Mouse (Mus musculus): ENCODE results near the gene Luzp1.

Gene Luzp1

DNA sequence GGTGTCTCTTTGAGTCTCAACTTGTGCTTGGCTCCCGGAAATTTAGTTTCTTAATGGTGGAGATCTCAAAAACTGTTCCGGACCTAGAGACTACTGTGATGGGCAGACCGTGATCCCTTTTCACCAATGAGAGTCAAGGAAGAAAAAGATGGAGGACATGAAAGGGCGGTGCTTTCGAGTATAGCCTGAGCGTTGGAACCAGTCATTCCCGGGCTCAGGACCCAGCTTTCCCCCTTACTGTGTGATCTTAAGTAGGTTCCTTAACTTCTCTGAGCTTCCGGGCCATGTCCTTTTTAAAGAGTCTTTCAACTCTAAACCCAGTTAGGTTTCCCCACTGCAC is 6.8 kb upstream of the Luzp1 start:
- peak in 1 of 2 experiments; percentile 21 for DNase-seq

DNA sequence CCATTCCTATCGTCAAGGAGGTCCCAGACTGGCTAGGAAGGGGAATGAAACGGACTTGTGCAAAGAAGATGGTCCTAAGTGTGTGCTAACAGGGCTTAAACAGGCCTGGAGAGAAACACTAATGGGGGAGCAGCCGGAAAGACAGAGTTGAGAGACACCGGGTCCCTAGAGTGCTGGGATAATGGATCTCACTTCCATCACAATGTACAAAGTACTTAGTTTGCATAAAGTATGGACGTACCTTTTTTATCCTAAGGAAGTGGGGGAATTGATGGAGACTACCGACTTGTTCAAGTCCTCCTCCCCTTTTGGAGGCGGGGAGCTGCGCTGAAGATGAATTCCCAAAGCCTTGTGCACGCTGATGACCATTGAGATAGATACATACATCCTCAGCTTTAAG is 6.1 kb upstream of the Luzp1 start:
- DNase-seq = no peak

DNA sequence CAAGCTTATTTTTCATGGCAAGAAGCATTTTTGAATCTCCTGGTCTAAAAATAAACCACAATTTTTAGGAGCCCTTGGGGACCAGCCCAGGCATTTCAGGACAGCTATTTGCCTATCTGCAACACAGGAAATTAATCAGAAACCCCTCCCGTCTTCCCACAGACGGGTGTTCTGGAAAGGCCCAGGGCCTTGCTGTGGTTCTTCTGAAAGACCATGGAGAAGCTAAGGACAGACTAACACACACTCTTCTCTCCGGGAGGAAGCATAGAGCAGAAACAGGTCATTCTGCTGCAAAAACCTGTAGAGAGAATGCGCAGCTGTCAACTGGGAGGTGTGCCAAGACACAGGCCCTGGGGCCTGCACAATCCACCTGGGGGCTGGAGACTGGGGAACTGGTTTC is 3.3 kb upstream of the Luzp1 start:
- peak; percentile 36 to 63 for DNase-seq

DNA sequence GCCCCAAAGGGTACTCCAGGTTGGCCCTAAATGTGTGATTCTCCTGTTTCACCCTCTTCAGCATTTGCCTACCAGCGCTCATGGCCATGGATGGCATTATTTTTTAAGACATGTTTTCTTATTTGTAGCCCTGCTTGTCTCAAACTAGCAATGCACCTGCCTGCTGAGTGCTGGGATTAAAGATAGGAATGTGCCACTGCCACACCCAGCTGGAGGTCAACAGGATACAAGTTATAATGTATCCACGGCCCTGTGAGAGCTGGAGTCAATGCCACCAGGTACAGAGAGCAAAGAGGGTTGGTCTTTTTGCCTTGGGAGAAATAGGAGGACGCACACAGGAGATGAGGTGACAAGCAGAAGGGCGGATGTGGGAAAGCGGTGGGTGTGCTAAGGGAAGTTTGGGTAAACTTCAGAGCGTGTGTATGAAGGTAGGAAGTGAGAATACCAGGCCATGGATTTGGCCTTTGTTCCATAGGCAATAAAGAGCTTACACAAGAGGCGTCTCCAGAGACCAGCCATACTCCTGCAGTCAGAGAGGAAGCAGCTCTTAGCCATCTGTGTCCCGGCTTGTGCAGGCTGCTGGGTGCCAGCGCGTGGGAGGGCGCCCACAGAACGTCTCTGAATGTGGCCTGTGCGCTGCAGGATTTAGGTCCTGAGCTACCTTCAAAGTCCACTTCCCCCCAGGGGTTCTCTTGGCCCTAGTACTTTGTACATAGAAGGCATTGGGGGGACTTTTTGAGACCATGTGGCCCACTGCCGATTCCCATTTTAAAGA is 821 bp upstream of the Luzp1 start:
- DNase-seq = peak in 1 of 2 experiments; percentile 26

DNA sequence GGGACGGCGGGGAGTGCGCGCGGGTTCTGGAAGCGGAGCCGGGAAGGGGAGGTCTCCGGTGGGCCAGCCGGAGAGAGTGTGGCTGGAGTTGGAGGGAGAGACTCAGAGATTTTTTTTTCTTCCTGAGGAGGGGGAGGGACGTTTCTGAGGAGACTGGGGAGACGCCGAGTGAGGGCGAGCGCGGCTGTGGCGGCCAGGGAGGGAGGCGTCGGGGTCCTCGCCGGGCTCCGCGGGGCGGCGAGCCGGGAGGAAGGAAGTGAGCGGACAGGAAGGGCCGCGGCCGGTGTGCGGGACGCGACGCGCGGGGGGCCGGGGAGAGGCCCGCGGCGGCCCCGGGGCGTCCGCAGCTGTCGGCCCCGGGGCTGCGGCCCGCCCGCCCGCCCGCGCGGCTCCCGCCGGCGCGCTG is 383 bp downstream of the Luzp1 start:
- DNase-seq = no peak

DNA sequence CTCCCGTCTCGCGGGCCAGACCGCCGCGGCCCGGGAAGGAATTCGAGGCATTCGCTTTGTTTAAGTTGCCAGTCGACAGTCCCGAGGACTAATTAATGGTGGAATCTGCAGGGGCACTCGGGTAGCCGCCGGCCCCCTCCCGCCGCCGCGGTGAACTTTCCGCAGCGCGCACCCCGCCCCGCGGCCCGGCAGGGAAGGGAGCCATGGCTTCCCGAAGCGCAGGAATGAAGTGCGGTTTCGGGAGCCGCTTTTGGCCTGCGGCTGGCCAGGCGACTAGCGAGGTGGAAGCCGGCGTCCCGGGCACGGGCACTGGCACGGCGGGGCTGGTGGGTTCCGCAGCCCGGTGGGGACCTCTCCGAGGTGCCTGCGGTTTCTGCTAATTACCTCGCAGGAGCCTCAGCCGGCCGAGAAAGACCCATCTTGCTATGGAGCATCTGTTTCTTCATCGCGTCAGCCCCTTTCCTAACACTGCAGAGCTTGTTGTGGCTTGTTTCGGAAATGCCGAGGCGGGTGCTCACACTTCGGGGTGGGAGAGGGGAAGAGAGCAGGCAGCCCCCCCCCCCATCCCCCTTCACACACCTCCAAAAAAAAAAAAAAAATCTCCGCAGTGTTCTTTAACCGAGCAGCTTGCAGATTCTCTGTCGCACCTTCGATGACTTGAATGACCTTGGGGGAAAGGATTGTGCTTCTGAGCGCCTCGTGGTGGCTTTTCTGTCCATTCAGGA is 948 bp downstream of the Luzp1 start:
- peak; percentile 69 to 78 for DNase-seq

DNA sequence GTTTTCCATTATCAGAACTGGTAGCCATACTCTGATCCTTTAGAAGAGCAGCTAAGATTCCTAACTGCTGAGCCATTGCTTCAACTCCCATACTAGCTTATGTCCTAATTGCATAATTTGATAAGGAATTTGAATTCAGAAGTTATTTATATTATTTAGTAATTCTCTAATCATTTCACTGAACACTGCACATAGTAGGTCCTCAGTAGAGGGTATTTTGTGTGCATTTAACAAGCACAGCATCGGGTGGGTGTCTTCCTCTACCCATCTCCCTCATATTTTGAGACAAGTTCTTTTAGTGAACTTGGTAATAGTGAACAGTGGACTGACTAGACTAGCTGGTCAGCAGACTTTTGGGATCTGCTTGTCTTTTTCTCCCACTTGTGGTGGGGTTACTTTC is 7.1 kb downstream of the Luzp1 start:
- no peak for DNase-seq

DNA sequence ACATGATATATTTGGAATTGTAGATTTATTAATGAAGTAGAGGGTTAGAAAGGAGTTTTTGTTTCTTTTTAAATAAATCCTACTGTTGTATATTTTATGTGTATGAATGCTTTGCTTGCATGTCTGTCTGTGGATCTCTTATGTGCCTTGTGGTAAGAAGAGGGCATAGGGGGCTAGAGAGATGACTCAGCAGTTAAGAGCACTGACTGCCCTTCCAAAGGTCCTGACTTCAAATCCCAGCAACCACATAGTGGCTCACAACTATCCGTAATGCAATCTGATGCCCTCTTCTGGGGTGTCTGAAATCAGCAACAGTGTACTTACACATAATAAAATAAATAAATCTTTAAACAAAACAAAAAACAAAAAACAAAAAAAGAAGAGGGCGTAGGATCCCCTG is 17.0 kb downstream of the Luzp1 start:
- DNase-seq = no peak

DNA sequence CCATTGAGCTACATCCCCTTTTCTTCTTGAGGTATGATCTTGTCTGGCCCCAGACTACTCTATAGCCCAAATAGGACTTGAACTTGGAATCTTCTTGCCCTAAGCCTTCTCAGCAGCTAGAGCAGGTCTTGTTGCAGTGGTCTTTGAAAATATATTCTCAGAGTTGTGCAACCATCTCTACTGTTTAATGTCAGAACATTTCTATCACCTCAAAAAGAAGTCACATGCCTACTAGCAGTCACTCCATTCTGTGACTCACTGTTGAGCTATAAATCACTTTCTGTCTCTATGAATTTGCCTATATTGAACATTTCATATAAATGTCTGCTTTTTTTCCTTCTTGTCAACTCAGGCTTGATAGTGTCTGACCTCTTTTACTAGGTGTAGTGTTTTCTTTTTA is 26.4 kb downstream of the Luzp1 start:
- no peak for DNase-seq

DNA sequence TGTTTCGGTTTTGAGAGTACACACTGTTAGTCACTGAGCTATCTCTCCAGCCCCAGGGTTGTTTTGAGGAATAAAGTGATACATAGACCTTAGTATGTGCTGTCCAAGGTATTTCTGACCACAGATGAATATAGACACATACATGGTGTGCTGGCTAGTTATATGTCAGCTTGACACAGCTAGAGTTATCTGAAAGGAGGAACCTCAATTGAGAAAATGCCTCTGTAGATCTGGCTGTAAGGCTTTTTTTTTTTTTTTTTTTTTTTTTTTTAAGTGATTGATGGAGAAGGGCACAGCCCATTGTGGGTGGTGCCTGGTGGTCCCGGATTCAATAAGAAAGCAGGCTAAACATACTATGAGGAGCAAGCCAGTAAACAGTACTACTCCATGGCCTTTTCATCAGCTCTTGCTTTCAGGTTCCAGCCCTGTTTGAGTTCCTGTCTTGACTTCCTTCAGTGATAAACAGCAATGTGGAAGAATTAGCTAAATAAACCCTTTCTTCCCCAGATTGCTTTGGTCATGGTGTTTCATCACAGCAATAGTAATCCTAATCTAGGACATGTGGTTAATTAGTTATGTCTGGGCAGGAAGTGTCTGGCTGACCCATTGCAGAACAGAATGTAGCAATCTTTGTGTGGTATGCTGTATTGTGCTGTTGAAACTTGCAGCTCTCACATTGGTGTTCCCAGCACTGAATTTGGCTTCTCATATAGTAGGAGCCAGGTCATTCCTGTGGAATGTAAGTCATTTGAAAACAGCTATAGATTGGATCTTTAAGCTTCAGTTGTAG is 36.1 kb downstream of the Luzp1 start:
- DNase-seq = no peak

DNA sequence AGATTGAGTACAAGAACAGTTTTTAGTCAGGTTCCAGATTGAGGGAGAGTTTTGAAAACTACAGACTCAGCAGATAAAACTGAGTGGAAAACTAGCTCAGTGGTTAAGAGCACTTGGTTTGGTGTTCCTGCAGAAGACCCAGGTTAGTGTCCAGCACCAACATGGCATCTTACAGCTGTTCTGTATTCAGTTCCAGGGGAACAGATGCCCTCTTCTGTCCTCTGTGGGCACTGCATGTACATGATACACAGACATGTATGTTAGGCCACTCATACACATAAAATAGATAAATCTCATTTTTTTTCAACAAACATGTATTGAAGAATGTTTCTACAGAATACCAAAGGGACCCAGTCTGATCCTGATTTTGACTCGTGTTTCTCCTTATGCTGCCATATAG is 40.3 kb downstream of the Luzp1 start:
- peak; percentile 31 to 44 for DNase-seq

DNA sequence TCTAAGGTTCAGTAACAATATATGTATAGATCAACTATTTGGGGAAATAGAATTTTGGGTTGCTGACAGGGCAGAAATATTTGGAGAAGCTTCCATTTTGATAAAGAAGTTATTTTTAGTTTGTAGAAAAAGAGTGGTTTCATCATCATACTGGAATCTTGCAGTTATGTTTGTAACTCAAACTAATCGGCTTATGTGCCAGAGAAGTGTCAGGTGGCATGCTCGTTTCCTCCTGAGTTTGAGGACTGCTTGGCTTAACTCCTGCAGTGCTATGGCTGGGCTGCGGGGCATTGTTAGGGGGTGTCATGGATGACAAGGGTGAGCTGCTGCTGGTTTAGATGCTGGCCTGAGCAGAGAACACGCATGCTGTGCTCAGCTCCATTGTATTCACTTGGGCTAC is 42.1 kb downstream of the Luzp1 start:
- DNase-seq = peak in 1 of 2 experiments; percentile 9

DNA sequence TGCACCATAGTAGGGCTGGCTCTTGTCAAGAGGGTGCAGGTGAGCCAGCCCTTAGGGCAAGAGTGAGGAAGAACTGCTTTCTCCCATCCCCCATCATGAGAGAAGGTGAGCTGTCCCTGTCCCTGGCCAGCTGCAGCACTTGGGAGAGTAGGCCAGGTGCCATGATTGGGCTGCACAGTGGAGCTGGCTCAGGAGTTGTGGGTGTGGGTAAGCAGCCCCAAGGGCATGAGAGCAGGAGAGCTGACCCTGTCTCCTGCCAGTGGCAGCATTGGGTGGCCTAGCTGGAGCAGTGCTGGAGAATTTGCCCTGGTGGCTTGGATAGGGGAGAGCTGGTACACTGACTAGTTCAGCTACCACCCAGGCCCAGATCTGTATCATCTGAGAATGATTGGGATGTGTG is 43.3 kb downstream of the Luzp1 start:
- peak in 1 of 2 experiments; percentile 8 for DNase-seq

DNA sequence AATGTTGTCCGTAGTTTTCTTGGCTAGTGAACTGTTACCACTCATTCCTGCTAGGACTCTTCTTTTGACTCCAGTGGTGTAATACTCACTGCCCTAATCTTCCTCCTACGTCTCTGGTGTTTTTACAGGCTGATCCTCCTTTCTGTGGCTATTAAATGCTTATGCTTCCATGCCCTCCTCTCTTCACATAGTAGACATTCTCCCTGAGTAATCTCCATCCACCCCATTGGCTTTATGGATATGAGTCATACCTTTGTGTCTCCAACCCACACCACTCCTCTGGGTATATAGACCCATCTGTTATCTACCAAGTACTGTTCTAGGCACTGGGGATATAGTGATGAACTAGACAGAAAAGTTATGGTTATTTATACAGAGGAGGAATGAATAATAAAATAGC is 48.6 kb downstream of the Luzp1 start:
- no peak for DNase-seq

DNA sequence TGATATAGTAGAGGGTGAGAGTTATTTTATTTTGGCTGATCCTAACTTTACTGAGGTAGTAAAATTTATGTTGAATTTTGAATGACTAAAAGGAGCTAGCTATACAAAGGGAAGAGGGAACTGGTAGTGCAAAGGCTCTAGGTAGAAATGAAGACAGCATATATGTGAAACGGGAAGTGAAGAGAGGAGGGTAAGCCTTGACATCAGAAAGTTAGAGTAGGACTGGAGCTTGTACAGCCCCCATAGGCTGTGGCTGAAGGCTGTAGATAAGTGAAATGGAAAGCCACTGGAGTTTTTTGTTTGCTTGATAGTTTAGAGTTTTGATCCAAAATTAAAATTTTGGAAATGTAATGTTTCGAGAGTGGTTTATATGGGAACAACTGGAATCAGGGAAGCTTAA is 49.0 kb downstream of the Luzp1 start:
- DNase-seq = no peak

DNA sequence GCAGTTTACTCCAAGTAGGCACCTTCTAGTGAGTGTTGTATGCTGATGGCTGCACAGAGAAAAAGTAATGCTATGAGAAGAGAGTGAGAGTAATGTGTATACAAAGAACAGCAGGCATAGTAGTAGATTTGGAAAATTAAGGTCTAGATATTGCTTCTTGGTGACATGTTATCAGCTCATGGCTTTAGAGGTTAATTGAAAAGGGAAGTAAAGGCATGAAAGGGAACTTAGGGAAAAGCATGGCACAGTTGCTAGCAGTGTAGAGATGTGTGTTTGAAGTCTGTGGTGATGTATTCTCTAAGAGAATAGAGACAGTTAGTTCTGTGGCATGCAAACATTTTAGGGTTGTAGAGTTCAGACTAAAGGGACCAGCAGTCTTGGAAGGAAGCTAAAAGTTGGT is 50.3 kb downstream of the Luzp1 start:
- no peak for DNase-seq

DNA sequence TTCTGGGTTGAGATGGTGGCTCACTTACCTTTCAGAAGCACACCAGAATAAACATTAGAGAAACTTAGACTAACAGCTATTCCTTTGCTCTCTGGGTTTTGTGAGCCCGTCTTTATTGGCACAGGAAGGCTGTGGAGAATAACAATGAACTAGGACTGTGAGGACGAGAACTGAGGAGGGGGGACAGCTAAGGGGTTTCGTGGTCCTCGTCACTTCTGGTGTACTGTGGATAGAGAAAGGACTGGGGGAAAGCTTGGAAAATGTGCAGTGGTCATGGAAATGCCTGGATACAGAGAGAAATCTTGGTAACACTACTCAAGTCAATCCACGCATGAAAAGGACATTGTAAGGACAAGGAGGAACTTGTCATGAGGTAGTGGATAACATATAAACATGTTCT is 52.3 kb downstream of the Luzp1 start:
- no peak for DNase-seq

DNA sequence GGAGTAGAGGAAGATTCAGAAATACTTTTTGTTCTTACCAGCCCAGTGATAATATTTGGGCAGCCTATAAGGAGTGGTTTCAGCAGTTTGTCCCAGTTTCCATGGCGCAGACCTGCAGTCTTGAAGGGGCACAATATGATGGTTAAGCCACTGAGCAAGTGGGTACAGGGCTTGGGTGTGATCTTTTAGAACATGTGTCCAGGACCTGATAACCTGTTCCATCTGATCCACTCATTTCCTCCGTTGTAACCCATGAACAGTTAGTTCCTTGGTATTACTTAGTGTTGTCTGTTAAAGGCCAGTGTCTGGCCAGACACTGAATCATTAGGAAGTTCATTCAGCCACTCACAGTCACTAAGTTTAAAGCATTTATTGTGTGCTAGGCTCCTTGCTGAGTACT is 54.7 kb downstream of the Luzp1 start:
- DNase-seq = no peak

DNA sequence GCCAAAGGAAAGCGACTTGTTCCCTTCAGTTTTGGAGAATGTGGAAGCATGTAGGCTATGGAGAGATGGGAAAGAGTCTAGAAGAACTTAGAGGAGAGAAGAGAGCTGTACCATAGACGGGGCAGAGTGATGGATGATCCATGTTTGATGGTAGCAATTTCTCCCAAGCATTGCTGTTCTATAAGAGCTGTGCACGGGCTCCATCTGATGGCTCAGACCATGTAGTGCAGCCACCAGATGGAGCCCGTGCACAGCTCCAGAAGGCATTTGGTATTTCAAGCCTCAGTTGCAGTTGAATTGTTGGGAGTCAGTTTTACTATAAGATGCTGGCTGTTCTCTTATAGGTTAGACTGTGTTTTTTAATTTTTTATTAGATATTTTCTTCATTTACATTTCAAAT is 56.9 kb downstream of the Luzp1 start:
- peak; percentile 75 to 78 for DNase-seq

DNA sequence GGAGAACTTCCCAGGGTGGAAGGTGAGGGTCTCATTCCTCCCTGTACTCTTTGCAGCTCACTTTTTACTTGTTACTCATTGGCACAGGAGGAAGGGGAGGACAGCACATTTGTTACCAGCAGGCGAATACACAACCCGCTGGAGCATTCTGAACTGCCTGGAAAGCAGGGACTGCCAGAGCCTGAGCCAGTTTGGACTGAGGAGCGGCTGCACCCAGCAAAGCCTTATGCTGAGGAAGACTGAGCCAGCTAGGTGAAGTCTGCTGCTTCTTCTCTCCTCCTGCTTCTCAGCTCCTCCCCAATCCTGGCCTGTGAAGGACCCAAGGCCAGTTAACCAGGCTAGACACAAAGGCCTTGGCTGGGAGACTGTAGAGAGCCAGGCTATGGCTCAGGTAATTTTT is 75.6 kb downstream of the Luzp1 start:
- DNase-seq = no peak

DNA sequence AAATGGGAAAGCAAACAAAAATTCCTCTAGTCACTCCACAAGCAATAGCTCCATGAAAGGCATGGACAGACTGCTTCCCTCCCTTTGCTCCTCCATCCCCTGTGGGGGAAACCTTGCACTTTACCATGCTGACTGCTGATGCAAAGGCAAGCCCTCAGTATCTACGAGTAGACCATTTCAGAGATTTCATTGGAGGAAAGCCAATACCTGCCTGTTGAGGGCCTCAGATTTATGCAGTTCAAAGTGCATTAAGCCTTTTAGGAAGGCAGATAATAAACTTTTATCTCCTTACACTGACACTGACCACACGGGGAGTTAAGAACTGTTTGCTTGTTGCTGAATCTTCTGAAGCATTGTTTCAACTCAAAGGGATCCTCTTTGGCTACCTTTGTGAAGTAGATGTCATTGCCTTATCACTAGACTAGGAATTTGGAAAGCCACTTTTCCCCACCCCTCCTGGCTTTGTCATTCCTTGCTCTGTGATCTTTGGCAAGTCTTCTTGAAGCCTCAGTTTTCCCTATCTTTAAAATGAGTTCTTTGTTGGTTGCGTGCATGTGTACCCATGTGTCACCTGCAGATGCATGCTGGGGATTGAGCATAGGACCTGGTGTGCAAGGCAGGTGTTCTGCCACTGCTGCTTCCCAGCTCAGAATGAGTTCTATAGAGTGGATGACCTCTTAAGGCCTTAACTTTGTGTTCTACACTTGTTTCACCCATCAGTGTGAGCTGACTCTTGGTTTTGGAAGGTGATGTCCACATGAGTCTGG is 76.9 kb downstream of the Luzp1 start:
- no peak for DNase-seq

DNA sequence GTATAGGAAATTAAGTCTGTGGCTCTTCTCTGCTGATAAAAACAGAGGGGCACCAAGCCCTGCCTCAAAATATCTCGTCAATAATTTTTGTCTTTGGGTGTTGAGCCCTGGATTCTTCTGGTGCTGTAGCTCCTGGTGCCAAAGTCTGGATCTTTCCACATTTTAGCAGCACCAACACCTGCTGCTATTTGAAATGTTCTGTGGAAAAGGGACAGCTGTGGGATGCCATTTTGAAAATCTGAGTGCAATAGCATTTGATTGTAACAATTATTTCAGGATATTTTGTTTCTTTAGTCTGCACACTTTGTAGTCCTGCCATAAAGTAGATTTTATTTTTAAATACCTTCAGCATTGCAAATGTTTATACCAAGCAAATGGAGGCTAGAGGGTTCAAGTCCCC is 78.2 kb downstream of the Luzp1 start:
- DNase-seq = no peak

DNA sequence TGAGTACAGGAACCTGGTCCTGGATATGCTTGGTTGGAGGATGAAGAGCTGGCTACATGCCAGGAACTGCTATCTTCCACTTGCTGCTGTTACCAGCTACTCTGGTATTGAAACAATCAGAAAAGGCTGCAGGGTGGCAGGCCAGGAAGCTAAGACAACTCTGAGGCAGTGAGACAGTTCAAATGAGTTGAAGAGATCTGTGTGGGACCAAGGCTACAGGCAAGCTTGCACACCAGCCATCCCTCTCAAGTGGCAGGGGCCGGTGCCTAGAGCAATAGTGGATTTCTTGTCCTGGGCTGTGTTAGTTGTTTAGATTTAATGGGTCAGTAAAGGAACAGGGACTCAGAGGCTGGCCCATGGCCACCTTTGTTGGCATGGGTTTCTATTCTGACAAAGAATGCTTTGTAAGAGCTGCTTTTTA is 78.8 kb downstream of the Luzp1 start:
- DNase-seq = peak; percentile 20 to 47

Measured in kidney, postnatal 4 days (tissue).